Mouse (Mus musculus) liver, postnatal 0 days (tissue): ENCODE measurements around the gene BC029722. TPM values are rescaled to one million over a fixed set of nuclear protein-coding genes. Genes with fewer than 3 reads are reported as not detected.

Source experiments
- ATAC-seq: fragments of 200-750 bp; cut with Nextera tagmentation; 2 replicates; pipeline ENCODE4 v1.8.0; 2017; ENCODE audit warnings: mild to moderate bottlenecking, moderate library complexity
- DNase-seq: peaks from one replicate; pipeline ENCODE4 v3.0.0-alpha.2; 2016
- H3K27ac ChIP-seq: fragments of 300-500 bp; sonication (generic); 2 replicates; pipeline ENCODE4 v1.5.1; 2014; ENCODE audit warnings: antibody characterized with exemption, moderate library complexity, mild to moderate bottlenecking, low read depth
- H3K27me3 ChIP-seq: fragments of 300-500 bp; sonication (generic); 2 replicates; pipeline ENCODE4 v1.6.1; 2014; ENCODE audit warnings: low read length, control low read depth, mixed read lengths; ENCODE audit not compliant: insufficient read depth
- H3K36me3 ChIP-seq: fragments of 300-500 bp; sonication (generic); replicated peaks from 2 replicates; pipeline ENCODE4 v1.6.1; 2014; ENCODE audit warnings: mild to moderate bottlenecking, control low read depth, low read length, moderate library complexity, mixed read lengths; ENCODE audit not compliant: insufficient read depth
- H3K4me1 ChIP-seq: fragments of 300-500 bp; sonication (generic); 2 replicates; pipeline ENCODE4 v1.6.1; 2014; ENCODE audit warnings: antibody characterized with exemption, mild to moderate bottlenecking, control low read depth; ENCODE audit not compliant: insufficient read depth
- H3K4me2 ChIP-seq: fragments of 300-500 bp; sonication (generic); 2 replicates; pipeline ENCODE4 v1.6.1; 2014; ENCODE audit warnings: low read depth, mild to moderate bottlenecking, low read length, moderate library complexity, mixed read lengths
- H3K4me3 ChIP-seq: fragments of 300-500 bp; sonication (generic); 2 replicates; pipeline ENCODE4 v1.5.1; 2014; ENCODE audit warnings: low read depth, low read length
- H3K9ac ChIP-seq: fragments of 300-500 bp; sonication (generic); replicated peaks from 2 replicates; pipeline ENCODE4 v1.6.1; 2014; ENCODE audit warnings: mild to moderate bottlenecking, moderate library complexity
- H3K9me3 ChIP-seq: fragments of 300-500 bp; sonication (generic); 2 replicates; pipeline ENCODE4 v1.6.1; 2016; ENCODE audit warnings: mild to moderate bottlenecking, control low read depth, low read length, mixed read lengths
- CTCF ChIP-seq: sonication (generic); IDR thresholded peaks from 2 replicates; pipeline ENCODE4 v1.5.1; 2016; ENCODE audit warnings: antibody characterized with exemption, low read depth
- EP300 ChIP-seq: IDR thresholded peaks from 2 replicates; pipeline ENCODE4 v1.6.1; 2016; ENCODE audit warnings: antibody characterized with exemption, low read depth, mild to moderate bottlenecking
- WGBS: fragments of 180-500 bp; shearing (Covaris S2); extraction: QIAGEN DNeasy Blood & Tissue Kit; methylation state at CpG from one replicate; pipeline ENCODE4 v1.1.7; 2014; ENCODE audit not compliant: insufficient replicate concordance; 5-methylcytosine and 5-hydroxymethylcytosine counted together
- polyA plus RNA-seq: library from polyadenylated mRNA; unstranded; fragments of >200 nt; fragmentation: Nextera tagmentation; extraction: Ambion mirVana; gene quantifications from 2 replicates; pipeline ENCODE4 v1.2.1, GENCODE M21; 2015

BC029722 gene
- polyA plus RNA-seq, 1 experiment from 2014 or later, result 6.6 TPM

DNA sequence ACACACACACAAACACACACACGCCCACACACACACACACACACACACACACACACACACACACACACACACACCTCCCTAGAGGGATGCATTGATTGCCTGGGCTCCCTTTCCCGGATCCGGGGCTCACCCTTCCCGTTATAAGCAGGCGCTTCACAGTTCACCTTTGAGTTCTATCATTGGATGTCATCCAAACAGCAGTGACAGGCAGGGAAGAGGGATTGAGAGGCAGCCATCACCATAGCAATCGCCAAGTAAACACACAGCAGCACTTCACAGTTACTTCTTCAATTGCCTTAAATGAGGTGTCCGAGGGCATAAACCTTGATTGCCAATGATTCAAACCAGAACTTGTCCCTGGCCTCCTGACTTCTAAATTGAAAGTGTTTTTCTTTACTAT is 40.2 kb downstream of the BC029722 start:
- Histone ChIP-seq H3K4me2 (no peak overlapping the region), H3K36me3 (no peaks in the 10 kb centered on the region), H3K9me3 (no peaks in the 10 kb centered on the region), H3K9ac (no peak overlapping the region), H3K27ac (no peak overlapping the region), H3K4me3 (no peak overlapping the region), H3K4me1 (no peaks in the 10 kb centered on the region), H3K27me3 (peaks cover 35% of the 10 kb centered on the region)
- WGBS, result 45% methylated on average over 7 of the region's 7 CpGs
- TF ChIP-seq EP300 (no peak), CTCF (no peak)
- ATAC-seq, result peak; percentile 58
- no peak for DNase-seq

DNA sequence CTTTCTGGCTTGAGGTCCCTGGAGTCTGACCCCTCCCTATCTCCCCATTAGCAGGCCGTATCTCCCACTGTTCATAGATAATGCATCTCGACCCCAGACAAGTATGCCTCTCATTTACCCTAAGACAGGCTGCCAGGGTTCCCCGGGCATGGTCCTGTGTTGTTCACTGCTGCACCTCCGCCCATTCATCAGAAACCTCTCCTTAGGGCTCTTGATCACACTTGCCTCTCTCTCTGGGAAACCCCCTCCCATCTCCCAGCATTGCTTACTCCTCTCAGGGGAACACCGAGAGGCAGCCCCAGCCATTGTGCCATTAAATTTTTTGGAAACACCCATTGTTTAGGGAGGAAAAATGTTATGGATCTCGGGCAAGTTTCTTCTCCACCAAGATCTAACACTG is 41.2 kb downstream of the BC029722 start:
- Histone ChIP-seq H3K36me3 (no peaks in the 10 kb centered on the region), H3K27me3 (peaks cover 45% of the 10 kb centered on the region), H3K9me3 (no peaks in the 10 kb centered on the region), H3K4me1 (no peaks in the 10 kb centered on the region), H3K4me3 (no peak overlapping the region), H3K9ac (no peak overlapping the region), H3K27ac (no peak overlapping the region), H3K4me2 (no peak overlapping the region)
- ATAC-seq, result no peak
- no peak for DNase-seq
- TF ChIP-seq CTCF (no peak), EP300 (no peak)
- WGBS, result 61% methylated on average over 6 of the region's 6 CpGs

DNA sequence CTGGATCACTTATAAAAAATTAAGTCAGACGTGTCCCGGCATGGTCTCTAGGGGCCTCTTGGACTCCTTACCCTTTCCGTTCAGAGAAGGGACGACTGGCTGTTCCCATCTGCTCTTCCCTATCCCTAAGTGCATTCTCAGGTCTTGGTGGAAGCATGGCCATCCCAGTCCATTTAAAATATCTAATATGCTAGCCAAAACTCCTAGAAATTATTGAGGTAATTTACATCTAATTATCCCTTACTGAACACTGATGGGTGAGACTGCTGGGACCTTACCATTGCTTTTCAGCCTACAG is 41.6 kb downstream of the BC029722 start:
- Histone ChIP-seq H3K36me3 (no peaks in the 10 kb centered on the region), H3K27me3 (peaks cover 49% of the 10 kb centered on the region), H3K9ac (no peak overlapping the region), H3K4me1 (no peaks in the 10 kb centered on the region), H3K27ac (no peak overlapping the region), H3K4me3 (no peak overlapping the region), H3K4me2 (no peak overlapping the region), H3K9me3 (no peaks in the 10 kb centered on the region)
- ATAC-seq (no peak), DNase-seq (no peak)
- TF ChIP-seq EP300 (no peak), CTCF (no peak)
- 76% methylated on average over 4 of the region's 4 CpGs for WGBS

DNA sequence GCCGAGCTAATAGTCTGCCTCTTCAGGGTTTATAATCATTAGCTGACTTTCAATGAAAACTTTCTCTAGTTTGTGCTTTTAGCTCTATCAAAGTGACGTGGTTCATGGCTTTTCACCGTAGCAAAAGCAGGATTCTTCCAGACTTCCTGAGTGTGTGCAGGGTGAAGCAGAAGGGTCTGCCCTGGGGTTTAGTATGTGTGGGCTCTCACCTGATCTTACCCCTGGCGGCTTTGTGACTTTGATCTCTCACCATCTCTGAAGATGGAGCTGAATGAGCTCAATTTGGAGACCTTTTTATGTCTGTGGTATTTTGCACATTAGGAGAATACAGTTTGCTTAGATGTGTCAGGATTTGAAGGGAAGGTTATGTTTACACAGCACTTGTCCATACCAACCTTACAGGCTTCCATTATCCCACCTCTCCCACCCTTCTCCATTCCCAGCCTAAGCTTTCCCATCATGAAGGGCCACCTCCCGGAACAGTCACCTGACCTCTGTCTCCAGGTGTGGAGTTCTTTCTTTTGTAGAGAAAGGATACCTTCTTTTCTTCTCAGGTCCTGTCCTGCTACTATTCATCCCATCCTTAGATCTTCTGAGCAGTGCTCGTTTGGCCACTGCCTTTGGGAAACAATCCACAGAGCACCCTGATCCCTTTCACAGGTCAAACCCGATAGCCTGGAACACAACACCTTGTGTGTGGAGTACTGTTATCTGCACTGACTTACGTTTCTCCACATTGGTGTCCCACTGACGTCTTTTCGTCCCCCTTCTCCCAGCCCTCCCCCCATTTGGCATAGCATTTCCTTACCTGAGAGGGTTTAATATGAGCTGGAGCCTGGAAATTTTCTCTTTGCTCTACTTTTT is 42.2 kb downstream of the BC029722 start:
- no peak overlapping the region for H3K9ac ChIP-seq
- TF ChIP-seq CTCF (no peak), EP300 (no peak)
- no peak overlapping the region for H3K27ac ChIP-seq
- no peaks in the 10 kb centered on the region for H3K4me1 ChIP-seq
- H3K4me3 ChIP-seq, result no peak overlapping the region
- H3K27me3 ChIP-seq, result peaks cover 50% of the 10 kb centered on the region
- no peaks in the 10 kb centered on the region for H3K9me3 ChIP-seq
- ATAC-seq (no peak), DNase-seq (no peak)
- 61% methylated on average over 10 of the region's 10 CpGs for WGBS
- no peak overlapping the region for H3K4me2 ChIP-seq
- H3K36me3 ChIP-seq, result no peaks in the 10 kb centered on the region

DNA sequence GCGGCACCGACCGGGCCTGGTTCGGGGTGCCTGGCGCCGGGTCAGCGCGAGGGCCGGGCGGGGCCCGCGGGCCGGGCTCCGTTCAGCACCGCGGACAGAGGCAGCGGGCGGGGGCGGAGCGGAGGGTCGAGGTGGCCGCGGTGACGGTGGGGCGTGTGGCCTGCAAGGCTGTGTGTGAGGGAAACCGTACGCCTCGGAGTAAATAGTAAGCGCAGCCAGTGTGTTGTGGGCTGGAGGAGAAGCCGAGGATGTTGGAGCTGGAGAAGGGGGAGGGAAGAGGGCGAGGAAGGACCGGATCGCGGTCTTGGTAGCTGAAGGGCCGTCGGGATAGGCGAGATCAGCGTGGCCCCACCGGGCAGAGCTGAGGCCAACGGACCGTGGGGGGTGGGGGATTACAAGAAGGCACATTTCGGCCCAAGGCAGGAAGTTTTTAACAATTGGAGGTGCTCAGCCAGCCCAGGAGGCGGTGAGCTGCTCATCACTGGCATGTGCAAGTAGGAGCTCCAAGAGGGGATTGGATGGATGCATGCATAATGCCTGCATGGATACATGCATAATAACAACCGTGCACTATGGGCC is 43.5 kb downstream of the BC029722 start:
- Histone ChIP-seq H3K36me3 (no peaks in the 10 kb centered on the region), H3K4me3 (peak overlapping the region; percentile 36), H3K27ac (no peak overlapping the region), H3K4me2 (peak overlapping the region; percentile 75), H3K9me3 (no peaks in the 10 kb centered on the region), H3K4me1 (no peaks in the 10 kb centered on the region), H3K9ac (no peak overlapping the region), H3K27me3 (peaks cover 52% of the 10 kb centered on the region)
- 3% methylated on average over 37 of the region's 44 CpGs for whole genome bisulfite sequencing
- DNase-seq (peak; percentile 66), ATAC-seq (peak; percentile 68)
- no peak for TF ChIP-seq CTCF
- no peak for TF ChIP-seq EP300

GRCm38 (mm10) chr2:155774927-155775684 is 44.1 kb downstream of the BC029722 start, which contains the start of gene Mmp24:
Mmp24 (plus strand) TSS chr2:155775342.
- DNase-seq, result no peak
- no peak within 1 kb of the TSS for H3K9ac ChIP-seq
- 4% methylated on average over 40 of the region's 100 CpGs for WGBS
- ATAC-seq, result peak; percentile 41; the same call in 1 of the 2 replicates
- H3K4me2 ChIP-seq, result peak within 1 kb of the TSS; percentile 75
- no peak for TF ChIP-seq EP300
- no peak for TF ChIP-seq CTCF
- H3K36me3 ChIP-seq, result no peaks in the 10 kb centered on the region
- peaks cover 52% of the 10 kb centered on the region for H3K27me3 ChIP-seq
- H3K4me3 ChIP-seq, result peak within 1 kb of the TSS; percentile 36
- H3K27ac ChIP-seq, result no peak within 1 kb of the TSS
- H3K4me1 ChIP-seq, result no peaks in the 10 kb centered on the region
- H3K9me3 ChIP-seq, result no peaks in the 10 kb centered on the region
